Mouse (Mus musculus) monocyte, adult 5-6 weeks (primary cell): ENCODE measurements around the gene Auh. TPM values are rescaled to one million over a fixed set of nuclear protein-coding genes. Genes with fewer than 3 reads are reported as not detected.
A peak's percentile ranks its signal among the peaks of the same experiment; 100 is the strongest.

ENCODE experiments used
- ATAC-seq: fragments of 153-309, 156-312 bp; replicated peaks from 2 replicates; pipeline ENCODE4 v1.8.0; 2017; ENCODE audit warnings: mild to moderate bottlenecking; ENCODE audit not compliant: low TSS enrichment, insufficient number of reproducible peaks, severe bottlenecking, poor library complexity, low FRiP score
- total RNA-seq: library from RNA; stranded (forward); fragments of 200-1000, 200-491, 200-594 nt; gene quantifications from 3 replicates; pipeline ENCODE4 v1.2.3, GENCODE M21; 2017

The Auh gene
- total RNA-seq, 1 experiment from 2014 or later = 69.5 TPM

GRCm38 (mm10) chr13:52886779-52887178, 42.7 kb downstream of the Auh start:
- no peak for ATAC-seq

GRCm38 (mm10) chr13:52883960-52884326, 45.5 kb downstream of the Auh start:
- ATAC-seq = no peak

GRCm38 (mm10) chr13:52883084-52883959, 46.2 kb downstream of the Auh start:
- ATAC-seq = no peak

GRCm38 (mm10) chr13:52880386-52880785, 49.1 kb downstream of the Auh start:
- no peak for ATAC-seq

GRCm38 (mm10) chr13:52879918-52880317, 49.6 kb downstream of the Auh start:
- ATAC-seq = no peak

GRCm38 (mm10) chr13:52879291-52879690, 50.2 kb downstream of the Auh start:
- ATAC-seq = no peak

- 0 out of 2 replicates have a peak, but pooled peaks have one; percentile 17 for ATAC-seq
Observed at GRCm38 (mm10) chr13:52878823-52879222, 50.7 kb downstream of the Auh start.

GRCm38 (mm10) chr13:52875541-52876325, 53.7 kb downstream of the Auh start:
- ATAC-seq = no peak

- no peak for ATAC-seq
Observed at GRCm38 (mm10) chr13:52875089-52875488, 54.4 kb downstream of the Auh start.

GRCm38 (mm10) chr13:52874338-52874737, 55.1 kb downstream of the Auh start:
- ATAC-seq = no peak

- ATAC-seq = no peak
Observed at GRCm38 (mm10) chr13:52873923-52874322, 55.6 kb downstream of the Auh start.

- no peak for ATAC-seq
Observed at GRCm38 (mm10) chr13:52866005-52866792, 63.3 kb downstream of the Auh start.

- no peak for ATAC-seq
Observed at GRCm38 (mm10) chr13:52863436-52863835, 66.0 kb downstream of the Auh start.

- ATAC-seq = no peak
Observed at GRCm38 (mm10) chr13:52860006-52860685, 69.3 kb downstream of the Auh start.

- no peak for ATAC-seq
Observed at GRCm38 (mm10) chr13:52859065-52859820, 70.2 kb downstream of the Auh start.

- ATAC-seq = no peak
Observed at GRCm38 (mm10) chr13:52858373-52858772, 71.1 kb downstream of the Auh start.

- no peak for ATAC-seq
Observed at GRCm38 (mm10) chr13:52857781-52858180, 71.7 kb downstream of the Auh start.

- no peak for ATAC-seq
Observed at GRCm38 (mm10) chr13:52853536-52853935, 75.9 kb downstream of the Auh start.
